Mouse (Mus musculus): Measurements from ENCODE around the gene Vps39. TPM values are rescaled to one million over a fixed set of nuclear protein-coding genes. Genes with fewer than 3 reads are reported as not detected.

The Vps39 gene
- polyA plus RNA-seq, 1 experiment from 2014 or later, result 13.9 TPM

- TF ChIP-seq CTCF (IDR thresholded peaks at IDR 0.05; ENCODE audit: low read depth), result no peak
- 76% methylated on average over 7 of the region's 7 CpGs for WGBS
Measured at GRCm38 (mm10) chr2:120312276-120312825, 40.6 kb downstream of the Vps39 start.

DNA sequence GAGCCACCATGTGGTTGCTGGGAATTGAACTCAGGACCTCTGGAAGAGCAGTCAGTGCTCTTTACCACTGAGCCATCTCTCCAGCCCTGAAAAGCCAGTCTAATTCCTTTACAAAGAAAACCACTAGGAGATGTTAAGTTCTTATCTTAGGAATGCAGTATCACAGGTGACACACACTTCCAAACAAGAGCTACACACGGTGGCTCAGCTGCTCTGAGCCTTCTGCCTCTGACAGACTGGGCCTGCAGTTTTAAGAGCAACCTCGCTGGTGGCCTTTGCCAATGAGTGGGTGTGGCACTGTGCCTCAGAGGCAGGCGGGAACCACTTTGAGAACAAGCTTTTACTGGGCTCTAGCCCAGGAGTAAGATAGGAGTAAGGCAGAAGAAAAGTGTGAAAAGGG lies 48.8 kb downstream of the Vps39 start:
- no peaks in the 10 kb centered on the region for H3K4me1 ChIP-seq (replicated peaks; ENCODE audit: insufficient read depth, low read length)
- H3K4me2 ChIP-seq (ENCODE audit: low read length), result no peak overlapping the region
- TF ChIP-seq CTCF (IDR thresholded peaks at IDR 0.05; ENCODE audit: low read depth), result no peak
- H3K27me3 ChIP-seq (ENCODE audit: insufficient read depth, low read length), result no peaks in the 10 kb centered on the region
- no peak overlapping the region for H3K4me3 ChIP-seq (replicated peaks; ENCODE audit: low read depth, low read length)
- DNase-seq (ENCODE audit: low spot score) (no peak), ATAC-seq (replicated peaks; ENCODE audit: low FRiP score, low read depth) (no peak)
- no peak overlapping the region for H3K27ac ChIP-seq
- H3K9ac ChIP-seq (ENCODE audit: low read depth, low read length), result no peak overlapping the region
- H3K36me3 ChIP-seq (ENCODE audit: insufficient read depth, low read length), result no peaks in the 10 kb centered on the region
- WGBS, result 27% methylated on average over 3 of the region's 3 CpGs
- H3K9me3 ChIP-seq (replicated peaks; ENCODE audit: low read length), result no peaks in the 10 kb centered on the region

More at GRCm38 (mm10) chr2:120312276-120312825, 40.6 kb downstream of the Vps39 start:
- no peaks in the 10 kb centered on the region for H3K9me3 ChIP-seq (replicated peaks; ENCODE audit: low read length)
- H3K4me1 ChIP-seq (replicated peaks; ENCODE audit: insufficient read depth, low read length), result no peaks in the 10 kb centered on the region
- no peak for DNase-seq (ENCODE audit: low spot score)
- H3K4me3 ChIP-seq (replicated peaks; ENCODE audit: low read depth, low read length), result no peak overlapping the region
- no peak overlapping the region for H3K4me2 ChIP-seq (ENCODE audit: low read length)
- peaks cover 8% of the 10 kb centered on the region for H3K36me3 ChIP-seq (ENCODE audit: insufficient read depth, low read length)
- no peak for ATAC-seq (replicated peaks; ENCODE audit: low FRiP score, low read depth)
- H3K27ac ChIP-seq, result no peak overlapping the region
- H3K27me3 ChIP-seq (ENCODE audit: insufficient read depth, low read length), result no peaks in the 10 kb centered on the region
- no peak overlapping the region for H3K9ac ChIP-seq (ENCODE audit: low read depth, low read length)

DNA sequence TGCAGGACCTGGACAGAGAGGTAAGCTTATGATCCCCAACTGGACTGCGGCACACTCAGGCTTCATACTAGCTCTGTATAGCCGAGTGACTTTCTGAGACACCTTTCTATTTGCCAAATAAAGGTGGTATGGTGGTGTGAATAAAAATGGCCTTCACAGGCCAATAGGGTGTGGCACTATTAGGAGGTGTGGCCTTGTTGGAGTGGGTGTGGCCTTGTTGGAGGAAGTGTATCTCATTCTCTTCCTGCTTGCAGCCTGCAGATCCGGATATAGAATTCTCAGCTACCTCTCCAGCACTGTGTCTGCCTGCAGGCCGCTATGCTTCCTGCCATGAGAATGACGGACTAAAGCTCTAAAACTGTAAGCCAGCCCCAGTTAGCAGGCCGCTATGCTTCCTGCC lies 51.9 kb downstream of the Vps39 start:
- TF ChIP-seq CTCF (IDR thresholded peaks at IDR 0.05; ENCODE audit: low read depth), result no peak
- 94% methylated on average over 6 of the region's 6 CpGs for WGBS
- Histone ChIP-seq H3K4me3 (replicated peaks; ENCODE audit: low read depth, low read length) (no peak overlapping the region), H3K4me2 (ENCODE audit: low read length) (no peak overlapping the region), H3K27me3 (ENCODE audit: insufficient read depth, low read length) (no peaks in the 10 kb centered on the region), H3K36me3 (ENCODE audit: insufficient read depth, low read length) (no peaks in the 10 kb centered on the region), H3K9ac (ENCODE audit: low read depth, low read length) (no peak overlapping the region), H3K27ac (no peak overlapping the region), H3K4me1 (replicated peaks; ENCODE audit: insufficient read depth, low read length) (no peaks in the 10 kb centered on the region), H3K9me3 (replicated peaks; ENCODE audit: low read length) (no peaks in the 10 kb centered on the region)
- DNase-seq (ENCODE audit: low spot score) (no peak), ATAC-seq (replicated peaks; ENCODE audit: low FRiP score, low read depth) (no peak)

- H3K36me3 ChIP-seq (ENCODE audit: insufficient read depth, low read length), result no peaks in the 10 kb centered on the region
- no peak overlapping the region for H3K9ac ChIP-seq (ENCODE audit: low read depth, low read length)
- 76% methylated on average over 4 of the region's 4 CpGs for whole genome bisulfite sequencing
- no peak overlapping the region for H3K4me2 ChIP-seq (ENCODE audit: low read length)
- DNase-seq (ENCODE audit: low spot score) (no peak), ATAC-seq (replicated peaks; ENCODE audit: low FRiP score, low read depth) (no peak)
- H3K9me3 ChIP-seq (replicated peaks; ENCODE audit: low read length), result no peaks in the 10 kb centered on the region
- H3K4me3 ChIP-seq (replicated peaks; ENCODE audit: low read depth, low read length), result no peak overlapping the region
- no peak for TF ChIP-seq CTCF (IDR thresholded peaks at IDR 0.05; ENCODE audit: low read depth)
- H3K4me1 ChIP-seq (replicated peaks; ENCODE audit: insufficient read depth, low read length), result no peaks in the 10 kb centered on the region
- H3K27me3 ChIP-seq (ENCODE audit: insufficient read depth, low read length), result no peaks in the 10 kb centered on the region
- no peak overlapping the region for H3K27ac ChIP-seq
Measured at GRCm38 (mm10) chr2:120299866-120300265, 53.1 kb downstream of the Vps39 start.

DNA sequence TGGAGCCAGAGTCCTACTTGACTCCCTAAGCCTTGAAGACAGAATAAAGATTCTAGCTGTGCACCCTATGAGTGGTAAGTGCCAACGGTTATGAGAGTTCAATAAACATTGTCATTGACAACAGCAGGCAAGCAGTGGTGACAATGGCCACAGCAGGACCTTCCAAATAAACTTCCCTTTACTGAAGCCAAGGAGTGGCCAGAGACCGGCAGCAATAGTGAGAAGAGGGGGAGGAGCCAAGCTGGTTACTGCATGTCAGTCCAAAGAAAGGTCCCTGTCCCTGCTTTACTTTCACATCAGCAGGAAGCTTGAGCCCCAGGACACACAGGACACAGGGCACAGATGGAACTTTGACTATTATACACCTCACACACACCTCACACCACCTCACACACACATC lies 56.8 kb downstream of the Vps39 start:
- Histone ChIP-seq H3K36me3 (ENCODE audit: insufficient read depth, low read length) (no peaks in the 10 kb centered on the region), H3K4me2 (ENCODE audit: low read length) (no peak overlapping the region), H3K4me3 (replicated peaks; ENCODE audit: low read depth, low read length) (no peak overlapping the region), H3K27me3 (ENCODE audit: insufficient read depth, low read length) (no peaks in the 10 kb centered on the region), H3K27ac (no peak overlapping the region), H3K9ac (ENCODE audit: low read depth, low read length) (no peak overlapping the region), H3K9me3 (replicated peaks; ENCODE audit: low read length) (no peaks in the 10 kb centered on the region), H3K4me1 (replicated peaks; ENCODE audit: insufficient read depth, low read length) (no peaks in the 10 kb centered on the region)
- no peak for TF ChIP-seq CTCF (IDR thresholded peaks at IDR 0.05; ENCODE audit: low read depth)
- no peak for ATAC-seq (replicated peaks; ENCODE audit: low FRiP score, low read depth)
- no peak for DNase-seq (ENCODE audit: low spot score)
- WGBS, result 16% methylated on average over 2 of the region's 2 CpGs

DNA sequence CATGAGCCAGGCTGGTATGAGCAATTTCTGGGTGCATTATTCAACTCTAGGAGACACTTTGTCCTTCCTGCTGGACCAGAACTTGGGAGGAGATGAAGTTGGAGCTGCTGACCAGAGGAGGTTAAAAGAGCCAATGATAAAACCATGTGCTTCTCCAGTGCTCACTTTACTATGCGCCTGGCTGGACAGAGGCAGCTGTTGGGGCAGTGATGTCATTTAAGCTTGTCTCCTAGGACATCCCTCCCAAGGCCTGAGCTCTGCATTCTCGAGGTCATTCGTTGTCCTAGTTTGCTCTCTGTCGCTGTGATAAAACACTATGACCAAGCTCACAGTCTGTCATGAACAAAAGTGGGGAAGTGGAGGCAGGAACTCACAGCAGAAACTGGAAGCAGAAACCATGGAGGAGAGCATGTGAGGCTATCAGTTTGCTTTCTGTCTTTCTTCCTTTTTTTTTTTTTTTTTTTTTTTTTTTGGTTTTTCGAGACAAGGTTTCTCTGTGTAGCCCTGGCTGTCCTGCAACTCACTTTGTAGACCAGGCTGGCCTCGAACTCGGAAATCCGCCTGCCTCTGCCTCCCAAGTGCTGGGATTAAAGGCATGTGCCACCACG lies 61.4 kb downstream of the Vps39 start:
- 75% methylated on average over 8 of the region's 9 CpGs for WGBS
- DNase-seq (ENCODE audit: low spot score), result no peak
- H3K9me3 ChIP-seq (replicated peaks; ENCODE audit: low read length), result no peaks in the 10 kb centered on the region
- no peak overlapping the region for H3K4me3 ChIP-seq (replicated peaks; ENCODE audit: low read depth, low read length)
- no peak overlapping the region for H3K4me2 ChIP-seq (ENCODE audit: low read length)
- H3K4me1 ChIP-seq (replicated peaks; ENCODE audit: insufficient read depth, low read length), result no peaks in the 10 kb centered on the region
- no peak overlapping the region for H3K27ac ChIP-seq
- ATAC-seq (replicated peaks; ENCODE audit: low FRiP score, low read depth), result no peak
- no peaks in the 10 kb centered on the region for H3K36me3 ChIP-seq (ENCODE audit: insufficient read depth, low read length)
- TF ChIP-seq CTCF (IDR thresholded peaks at IDR 0.05; ENCODE audit: low read depth), result no peak
- no peaks in the 10 kb centered on the region for H3K27me3 ChIP-seq (ENCODE audit: insufficient read depth, low read length)
- no peak overlapping the region for H3K9ac ChIP-seq (ENCODE audit: low read depth, low read length)

GRCm38 (mm10) chr2:120288995-120289394 lies 63.9 kb downstream of the Vps39 start, which contains the start of gene Pla2g4d:
TSS of gene Pla2g4d (minus strand) at chr2:120289197.
- no peak for TF ChIP-seq CTCF (IDR thresholded peaks at IDR 0.05; ENCODE audit: low read depth)
- no peaks in the 10 kb centered on the region for H3K4me1 ChIP-seq (replicated peaks; ENCODE audit: insufficient read depth, low read length)
- H3K27ac ChIP-seq, result no peak within 1 kb of the TSS
- H3K36me3 ChIP-seq (ENCODE audit: insufficient read depth, low read length), result no peaks in the 10 kb centered on the region
- DNase-seq (ENCODE audit: low spot score) (no peak), ATAC-seq (replicated peaks; ENCODE audit: low FRiP score, low read depth) (no peak)
- no peaks in the 10 kb centered on the region for H3K9me3 ChIP-seq (replicated peaks; ENCODE audit: low read length)
- 69% methylated on average over 5 of the region's 5 CpGs for WGBS
- no peak within 1 kb of the TSS for H3K4me3 ChIP-seq (replicated peaks; ENCODE audit: low read depth, low read length)
- no peak within 1 kb of the TSS for H3K4me2 ChIP-seq (ENCODE audit: low read length)
- no peaks in the 10 kb centered on the region for H3K27me3 ChIP-seq (ENCODE audit: insufficient read depth, low read length)
- no peak within 1 kb of the TSS for H3K9ac ChIP-seq (ENCODE audit: low read depth, low read length)

All from kidney, postnatal 0 days (tissue).